Mouse (Mus musculus) neural tube, embryonic 11.5 days (tissue): ENCODE data around the gene Commd1. TPM values are rescaled to one million over a fixed set of nuclear protein-coding genes. Genes with fewer than 3 reads are reported as not detected.

ENCODE experiments used
- ATAC-seq: fragments of 200-750 bp; cut with Nextera tagmentation; 2 replicates; pipeline ENCODE4 v1.8.0; 2017; ENCODE audit warnings: moderate number of reproducible peaks, mild to moderate bottlenecking, moderate TSS enrichment, moderate library complexity; ENCODE audit not compliant: insufficient read depth, low FRiP score, low TSS enrichment
- DNase-seq: peaks from one replicate; pipeline ENCODE4 v3.0.0-alpha.2; 2015; ENCODE audit warnings: low spot score
- H3K27ac ChIP-seq: fragments of 300-500 bp; sonication (generic); 2 replicates; pipeline ENCODE4 v1.5.1; 2014; ENCODE audit warnings: low read depth, mild to moderate bottlenecking, low read length
- H3K27me3 ChIP-seq: fragments of 300-500 bp; sonication (generic); 2 replicates; pipeline ENCODE4 v1.6.1; 2014; ENCODE audit warnings: mild to moderate bottlenecking, low read length, mixed read lengths; ENCODE audit not compliant: control insufficient read depth, insufficient read depth
- H3K36me3 ChIP-seq: fragments of 300-500 bp; sonication (generic); 2 replicates; pipeline ENCODE4 v1.6.1; 2014; ENCODE audit warnings: mild to moderate bottlenecking, low read length, moderate library complexity, mixed read lengths; ENCODE audit not compliant: control insufficient read depth, insufficient read depth
- H3K4me1 ChIP-seq: fragments of 300-500 bp; sonication (generic); 2 replicates; pipeline ENCODE4 v1.6.1; 2014; ENCODE audit warnings: low read length, mixed read lengths; ENCODE audit not compliant: control insufficient read depth, insufficient read depth
- H3K4me2 ChIP-seq: fragments of 300-500 bp; sonication (generic); 2 replicates; pipeline ENCODE4 v1.6.1; 2014; ENCODE audit warnings: low read depth, mild to moderate bottlenecking, moderate library complexity
- H3K4me3 ChIP-seq: fragments of 300-500 bp; sonication (generic); 2 replicates; pipeline ENCODE4 v1.5.1; 2014; ENCODE audit warnings: low read depth, low read length
- H3K9ac ChIP-seq: fragments of 300-500 bp; sonication (generic); 2 replicates; pipeline ENCODE4 v1.6.1; 2014; ENCODE audit warnings: mild to moderate bottlenecking, low read length
- H3K9me3 ChIP-seq: fragments of 300-500 bp; sonication (generic); 2 replicates; pipeline ENCODE4 v1.6.1; 2016; ENCODE audit warnings: low read length; ENCODE audit not compliant: control insufficient read depth
- WGBS: fragments of 180-500 bp; shearing (Covaris S2); extraction: QIAGEN DNeasy Blood & Tissue Kit; methylation state at CpG from one replicate; pipeline ENCODE4 v1.1.7; 2014; 5-methylcytosine and 5-hydroxymethylcytosine counted together
- polyA plus RNA-seq: library from polyadenylated mRNA; unstranded; fragments of >200 nt; fragmentation: Nextera tagmentation; extraction: Ambion mirVana; gene quantifications from 2 replicates; pipeline ENCODE4 v1.2.1, GENCODE M21; 2014

Commd1 gene
- polyA plus RNA-seq, 1 experiment from 2014 or later, result 371 TPM

DNA sequence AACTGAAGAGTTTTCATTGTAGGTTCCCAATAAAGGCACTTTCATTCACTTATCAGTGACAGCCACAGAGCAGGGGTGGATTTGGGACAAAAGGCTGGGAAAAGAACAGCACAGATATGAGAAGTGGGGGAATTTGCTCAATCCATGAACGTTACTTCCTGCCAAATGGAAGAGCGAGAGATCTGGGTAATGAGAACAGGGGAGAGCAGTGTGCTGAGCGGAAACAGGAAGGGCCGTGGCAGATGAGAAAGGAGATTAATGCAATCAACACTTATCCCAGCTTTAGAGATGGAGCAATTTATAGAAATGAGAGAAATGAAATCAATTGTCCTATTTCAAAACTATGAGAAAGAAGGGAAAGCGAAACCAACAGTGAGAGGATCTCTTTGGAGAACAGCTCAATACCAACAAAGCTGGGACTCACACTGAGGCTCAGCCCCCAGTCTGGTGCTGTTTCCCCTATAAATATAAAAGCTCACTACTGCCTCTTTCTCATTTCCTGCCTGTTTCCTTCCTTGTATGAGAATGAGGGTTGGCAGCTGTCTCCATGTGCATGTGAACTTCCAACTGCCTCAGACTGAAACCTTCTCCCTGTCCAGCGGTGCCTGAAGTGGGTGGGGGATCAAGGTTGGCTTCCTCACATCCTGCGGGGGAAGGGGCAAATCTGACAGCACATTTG lies 110.4 kb downstream of the Commd1 start:
- no peak overlapping the region for H3K4me3 ChIP-seq
- H3K4me1 ChIP-seq, result no peaks in the 10 kb centered on the region
- no peaks in the 10 kb centered on the region for H3K27me3 ChIP-seq
- no peak overlapping the region for H3K27ac ChIP-seq
- DNase-seq (no peak), ATAC-seq (no peak)
- H3K36me3 ChIP-seq, result no peaks in the 10 kb centered on the region
- 74% methylated on average over 7 of the region's 7 CpGs for WGBS
- H3K9me3 ChIP-seq, result no peaks in the 10 kb centered on the region
- no peak overlapping the region for H3K4me2 ChIP-seq
- no peak overlapping the region for H3K9ac ChIP-seq

DNA sequence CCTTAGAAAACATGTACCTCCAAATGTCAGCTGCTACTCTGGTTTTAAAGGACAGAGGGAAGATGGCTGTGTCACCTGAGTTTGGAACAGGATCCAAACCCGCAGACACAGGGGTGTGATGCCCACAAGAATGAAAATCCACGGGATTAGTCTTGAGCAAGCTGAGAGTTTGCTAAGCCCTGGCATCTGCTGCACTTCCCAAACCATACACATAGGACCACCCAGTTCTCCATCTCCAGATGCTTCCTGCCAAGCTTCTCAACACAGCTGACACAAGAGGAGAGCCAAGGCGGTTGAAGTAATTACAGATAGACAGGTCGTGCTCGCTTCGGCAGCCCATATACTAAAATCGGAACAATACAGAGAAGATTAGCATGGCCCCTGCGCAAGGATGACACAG lies 113.6 kb downstream of the Commd1 start:
- H3K4me2 ChIP-seq, result no peak overlapping the region
- no peaks in the 10 kb centered on the region for H3K4me1 ChIP-seq
- no peak overlapping the region for H3K9ac ChIP-seq
- no peak overlapping the region for H3K27ac ChIP-seq
- no peak for DNase-seq
- H3K4me3 ChIP-seq, result no peak overlapping the region
- H3K27me3 ChIP-seq, result no peaks in the 10 kb centered on the region
- ATAC-seq, result no peak
- no peaks in the 10 kb centered on the region for H3K9me3 ChIP-seq
- WGBS, result 90% methylated on average over 8 of the region's 8 CpGs
- no peaks in the 10 kb centered on the region for H3K36me3 ChIP-seq

DNA sequence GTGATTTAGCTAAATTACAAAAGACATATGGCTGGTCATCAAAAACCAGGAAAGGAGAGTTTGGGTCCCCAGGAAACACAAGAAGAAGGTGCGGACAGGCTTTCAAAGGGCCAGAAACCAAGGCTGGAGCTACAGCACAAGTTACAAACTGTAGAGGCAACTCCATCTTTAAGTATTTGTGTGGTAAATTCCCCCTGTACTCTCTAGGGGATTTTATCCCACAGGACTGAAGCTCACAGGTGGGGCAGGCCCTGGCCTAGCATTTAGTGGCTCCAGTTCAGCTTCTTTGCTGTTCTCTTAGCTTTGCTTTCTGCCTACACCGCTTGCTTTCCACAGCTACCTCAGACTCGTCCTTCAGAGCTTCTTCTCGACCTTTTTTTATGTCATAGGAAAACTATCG lies 114.5 kb downstream of the Commd1 start:
- Histone ChIP-seq H3K9me3 (no peaks in the 10 kb centered on the region), H3K36me3 (no peaks in the 10 kb centered on the region), H3K27ac (no peak overlapping the region), H3K4me1 (no peaks in the 10 kb centered on the region), H3K9ac (no peak overlapping the region), H3K4me3 (no peak overlapping the region), H3K27me3 (0 out of 2 replicates have a peak, but pooled peaks cover 2% of the 10 kb centered on the region), H3K4me2 (no peak overlapping the region)
- 91% methylated on average over 5 of the region's 5 CpGs for WGBS
- ATAC-seq (no peak), DNase-seq (no peak)

DNA sequence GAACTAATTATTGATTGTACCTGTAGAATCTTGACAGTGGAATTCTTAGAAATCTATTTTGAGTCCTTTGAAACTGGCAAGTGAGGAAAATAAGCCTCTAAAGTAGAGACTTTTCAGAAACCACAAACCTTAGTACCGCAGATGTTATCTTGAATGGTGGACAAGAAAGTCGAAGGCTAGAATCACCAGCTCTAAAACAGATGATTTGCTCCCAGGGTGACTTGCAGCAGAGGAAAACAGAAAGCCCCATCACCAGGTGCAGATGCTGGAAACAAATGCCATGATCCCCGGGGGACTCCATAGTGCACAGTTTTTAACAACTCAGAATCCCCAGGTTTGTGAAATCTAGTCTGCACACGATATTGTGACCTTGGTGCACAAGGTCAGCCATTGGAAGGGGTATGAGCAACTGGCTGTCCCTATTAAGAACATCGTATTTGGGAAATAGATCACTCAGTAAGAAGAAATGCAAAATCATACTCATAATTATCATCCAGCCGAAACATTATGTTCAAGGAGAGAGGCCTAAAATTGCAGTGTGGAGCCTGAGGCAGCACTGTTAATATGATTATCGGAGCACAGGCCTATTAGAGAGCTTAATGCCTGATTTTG lies 116.4 kb downstream of the Commd1 start:
- Histone ChIP-seq H3K9ac (no peak overlapping the region), H3K4me1 (no peaks in the 10 kb centered on the region), H3K9me3 (no peaks in the 10 kb centered on the region), H3K4me2 (no peak overlapping the region), H3K27ac (no peak overlapping the region), H3K36me3 (no peaks in the 10 kb centered on the region), H3K4me3 (no peak overlapping the region), H3K27me3 (peaks cover 14% of the 10 kb centered on the region)
- 90% methylated on average over 7 of the region's 7 CpGs for WGBS
- ATAC-seq (no peak), DNase-seq (no peak)

DNA sequence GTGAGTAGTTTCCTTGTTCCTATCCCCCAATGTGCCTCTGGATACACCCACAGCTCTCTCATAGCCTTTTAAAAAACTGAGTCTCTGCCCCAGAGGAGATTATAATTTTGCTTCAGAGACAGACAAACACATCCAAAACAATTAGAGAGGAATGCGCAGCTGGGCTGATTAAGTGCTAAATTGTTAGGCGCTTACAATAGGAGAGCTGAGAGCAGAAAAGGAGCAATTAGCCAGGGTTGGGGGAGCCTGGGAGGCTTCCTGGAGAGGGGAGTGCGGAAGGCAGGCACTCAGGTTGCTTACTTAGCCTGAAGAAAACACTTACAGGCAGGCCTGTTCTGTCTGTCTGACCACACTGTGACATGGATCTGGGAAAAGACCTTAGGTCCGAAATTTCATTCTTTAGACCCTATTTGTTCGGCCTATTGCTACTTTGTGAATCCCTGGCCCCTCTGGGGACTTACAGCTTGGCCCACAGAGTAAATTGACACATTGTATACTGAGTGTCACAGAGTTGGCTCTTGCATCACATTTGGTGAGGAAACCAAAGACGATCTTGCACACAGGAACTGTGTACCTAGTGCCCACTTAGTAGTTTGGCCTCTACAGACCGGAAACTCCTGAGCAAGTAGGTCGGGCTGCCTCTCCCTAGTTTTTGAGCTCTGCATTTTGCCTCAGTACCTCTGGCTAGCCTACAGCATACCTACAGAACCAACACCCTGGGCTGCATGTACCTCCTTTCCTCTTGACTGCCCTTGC lies 117.7 kb downstream of the Commd1 start:
- no peak overlapping the region for H3K4me2 ChIP-seq
- ATAC-seq (no peak), DNase-seq (no peak)
- peaks cover 4% of the 10 kb centered on the region; the same call in 1 of the 2 replicates for H3K4me1 ChIP-seq
- no peak overlapping the region for H3K9ac ChIP-seq
- 46% methylated on average over 8 of the region's 8 CpGs for WGBS
- no peak overlapping the region for H3K27ac ChIP-seq
- no peaks in the 10 kb centered on the region for H3K36me3 ChIP-seq
- H3K4me3 ChIP-seq, result no peak overlapping the region
- peaks cover 22% of the 10 kb centered on the region for H3K27me3 ChIP-seq
- H3K9me3 ChIP-seq, result no peaks in the 10 kb centered on the region

DNA sequence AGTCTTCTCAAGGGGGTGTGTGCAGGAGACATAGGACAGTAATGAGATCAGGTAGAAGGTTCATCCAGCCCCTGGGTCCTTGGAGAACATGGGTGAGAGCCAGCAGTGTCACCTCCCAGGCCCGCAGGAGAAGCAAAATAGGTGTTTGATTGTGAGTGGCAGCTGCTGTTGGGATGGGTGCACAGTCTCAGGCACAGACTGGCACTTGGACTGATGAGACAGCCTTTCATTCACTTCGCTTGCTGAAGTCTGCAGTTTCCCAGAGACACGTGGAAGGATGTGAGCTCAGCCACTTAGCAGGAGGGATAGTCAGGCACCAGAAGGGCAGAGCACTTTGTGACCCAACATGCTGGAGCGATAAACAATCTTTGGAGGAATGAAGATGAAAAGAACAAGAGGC lies 118.6 kb downstream of the Commd1 start:
- no peaks in the 10 kb centered on the region for H3K9me3 ChIP-seq
- no peak overlapping the region for H3K4me3 ChIP-seq
- WGBS, result 42% methylated on average over 4 of the region's 4 CpGs
- no peak overlapping the region for H3K9ac ChIP-seq
- peaks cover 6% of the 10 kb centered on the region; the same call in 1 of the 2 replicates for H3K4me1 ChIP-seq
- ATAC-seq, result no peak
- peaks cover 29% of the 10 kb centered on the region for H3K27me3 ChIP-seq
- H3K27ac ChIP-seq, result no peak overlapping the region
- no peaks in the 10 kb centered on the region for H3K36me3 ChIP-seq
- no peak overlapping the region for H3K4me2 ChIP-seq
- no peak for DNase-seq

DNA sequence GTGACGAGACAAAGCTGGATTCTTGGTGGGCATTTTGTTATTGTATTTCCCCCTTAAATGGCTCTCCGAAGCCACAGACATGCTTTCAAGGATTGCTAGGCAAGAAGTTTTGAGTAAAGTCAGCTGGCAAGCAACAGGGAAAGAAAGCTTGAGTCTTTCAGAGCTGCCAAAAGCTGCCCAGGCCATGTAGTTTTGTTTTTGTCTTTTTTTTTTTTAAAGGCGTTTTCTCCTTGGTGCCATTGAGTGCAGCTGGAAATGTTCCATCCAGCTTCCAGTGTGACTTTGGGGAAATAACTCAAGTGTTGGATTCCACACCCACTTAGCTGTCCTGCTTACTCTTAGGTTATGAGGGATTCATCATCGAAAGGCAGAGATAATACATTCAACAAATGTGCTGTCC lies 120.9 kb downstream of the Commd1 start:
- no peak for ATAC-seq
- H3K27me3 ChIP-seq, result peaks cover 47% of the 10 kb centered on the region
- H3K4me1 ChIP-seq, result peaks cover 6% of the 10 kb centered on the region; the same call in 1 of the 2 replicates
- H3K36me3 ChIP-seq, result no peaks in the 10 kb centered on the region
- H3K4me2 ChIP-seq, result no peak overlapping the region
- no peak for DNase-seq
- no peak overlapping the region for H3K4me3 ChIP-seq
- 70% methylated on average over 4 of the region's 4 CpGs for WGBS
- H3K27ac ChIP-seq, result no peak overlapping the region
- H3K9ac ChIP-seq, result no peak overlapping the region
- no peaks in the 10 kb centered on the region for H3K9me3 ChIP-seq

DNA sequence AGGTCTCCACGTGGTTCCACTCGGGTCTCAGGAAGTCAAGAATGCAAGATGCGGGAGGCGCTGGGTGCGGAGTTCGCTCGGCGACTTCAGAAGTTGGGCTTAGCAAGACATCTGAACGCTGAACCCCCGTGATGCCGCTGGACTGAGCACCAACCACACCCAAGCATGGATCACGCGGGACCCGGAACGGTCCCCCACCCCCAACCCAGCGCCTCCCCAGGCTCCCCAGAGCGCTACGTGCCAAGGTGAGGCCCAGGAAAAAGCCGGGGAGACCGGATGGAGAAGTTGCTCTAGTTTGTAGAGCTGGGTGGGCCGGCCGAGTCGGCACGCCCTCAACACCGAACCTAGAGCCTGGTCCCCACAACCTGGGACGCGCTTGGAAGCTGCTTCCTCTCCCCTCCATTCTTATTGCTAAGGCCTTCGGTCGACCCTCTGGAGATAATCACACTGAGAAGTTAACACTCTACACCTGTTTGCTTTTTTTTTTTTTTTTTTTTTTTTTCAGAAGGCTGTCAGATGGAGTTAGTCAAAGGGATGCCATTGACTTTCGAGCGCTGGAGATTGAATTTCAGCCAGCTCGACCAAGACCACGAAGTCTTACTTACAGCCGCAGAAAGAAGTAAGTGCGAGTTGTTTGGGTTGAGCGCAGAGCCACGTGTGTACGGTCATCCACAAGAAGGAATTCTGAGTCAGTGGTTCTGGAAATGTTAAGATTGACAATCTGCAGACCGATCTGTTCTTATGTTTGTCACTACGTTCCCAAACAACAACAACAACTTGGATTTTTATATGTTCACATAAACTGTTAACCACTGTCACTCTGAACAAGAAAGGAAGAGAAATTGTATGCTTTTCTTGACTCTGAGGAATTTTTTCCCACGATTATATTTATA lies 121.6 kb downstream of the Commd1 start, which contains the start of gene B3gnt2:
TSS of gene B3gnt2 (minus strand) at position 627 of the 893 bp plus-strand sequence.
- H3K4me1 ChIP-seq, result peaks cover 6% of the 10 kb centered on the region; the same call in 1 of the 2 replicates
- peak within 1 kb of the TSS; percentile 52 for H3K9ac ChIP-seq
- peaks cover 47% of the 10 kb centered on the region for H3K27me3 ChIP-seq
- H3K9me3 ChIP-seq, result no peaks in the 10 kb centered on the region
- no peak within 1 kb of the TSS for H3K27ac ChIP-seq
- ATAC-seq (0 out of 2 replicates have a peak, but pooled peaks have one; percentile 16), DNase-seq (no peak)
- peak within 1 kb of the TSS; percentile 65 for H3K4me3 ChIP-seq
- H3K4me2 ChIP-seq, result peak within 1 kb of the TSS; percentile 99
- 4% methylated on average over 41 of the region's 41 CpGs for WGBS
- no peaks in the 10 kb centered on the region for H3K36me3 ChIP-seq
